Mouse (Mus musculus): ENCODE measurements around the gene Zfc3h1. TPM values are rescaled to one million over a fixed set of nuclear protein-coding genes. Genes with fewer than 3 reads are reported as not detected.

The Zfc3h1 gene
- total and polyA plus RNA-seq, 3 experiments, result 9.7 to 133 (median 83.5) TPM

DNA sequence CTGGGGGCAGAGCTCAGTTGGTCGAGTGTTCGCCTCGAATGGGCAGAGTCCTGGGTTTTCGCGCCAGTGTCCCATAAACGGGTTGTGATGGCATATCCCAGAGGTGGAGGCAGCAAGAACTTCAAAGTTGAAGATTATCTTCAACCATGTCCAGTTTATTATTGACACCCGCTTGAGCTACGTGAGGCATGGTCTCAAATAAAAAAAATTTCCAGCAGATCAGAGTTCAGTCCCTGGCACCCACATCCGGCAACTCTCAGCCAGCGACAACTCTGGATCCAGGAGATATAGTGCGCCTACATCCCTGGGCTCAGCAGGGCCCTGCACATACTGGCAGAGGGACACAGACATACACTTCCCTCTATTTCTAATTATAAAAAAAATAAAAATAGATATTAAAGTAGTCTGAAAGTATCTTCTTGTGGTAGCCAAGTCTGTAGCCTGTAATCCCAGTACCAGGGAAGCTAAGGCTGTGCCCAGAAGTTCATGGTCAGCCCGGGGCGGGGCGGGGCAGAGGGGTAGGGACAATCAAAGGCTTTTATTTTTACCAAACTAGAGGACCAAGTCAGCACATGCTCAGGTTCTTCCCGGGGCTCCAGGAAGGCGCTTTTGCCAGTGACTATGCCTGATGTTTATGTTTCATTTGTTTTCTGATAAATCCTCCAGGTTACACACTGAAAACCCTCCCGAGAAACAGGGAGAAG, 26.4 kb upstream of the Zfc3h1 start:
- Histone ChIP-seq H3K9me3 (replicated peaks) (no peaks in the 10 kb centered on the region), H3K4me3 (ENCODE audit: low read depth, low read length) (no peak overlapping the region), H3K36me3 (replicated peaks) (peaks cover 36% of the 10 kb centered on the region), H3K27me3 (ENCODE audit: insufficient read depth, low read length) (no peaks in the 10 kb centered on the region), H3K4me1 (ENCODE audit: insufficient read depth, low read depth, low read length) (peaks cover 28% of the 10 kb centered on the region)
- TF ChIP-seq GATA2 (IDR thresholded peaks at IDR 0.05; ENCODE audit: borderline replicate concordance, low read depth, low read length) (no peak), CTCF (IDR thresholded peaks at IDR 0.05; ENCODE audit: low read depth, low read length) (no peak), POLR2AphosphoS5 (IDR thresholded peaks at IDR 0.05; ENCODE audit: insufficient replicate concordance, low read depth, low read length) (no peak), GATA1 (IDR thresholded peaks at IDR 0.05; ENCODE audit: borderline replicate concordance, low read length) (no peak), TAL1 (conservative IDR thresholded peaks at IDR 0.05; ENCODE audit: low read depth, low read length) (no peak)
- no peak for ATAC-seq (ENCODE audit: extremely low read depth, insufficient number of reproducible peaks, low FRiP score, poor library complexity, severe bottlenecking)
- DNase-seq (ENCODE audit: low spot score), result no peak

- no peak for ATAC-seq (ENCODE audit: extremely low read depth, insufficient number of reproducible peaks, low FRiP score, poor library complexity, severe bottlenecking)
- Histone ChIP-seq H3K9me3 (replicated peaks) (no peaks in the 10 kb centered on the region), H3K27me3 (ENCODE audit: insufficient read depth, low read length) (no peaks in the 10 kb centered on the region), H3K4me1 (ENCODE audit: insufficient read depth, low read depth, low read length) (peaks cover 30% of the 10 kb centered on the region), H3K4me3 (ENCODE audit: low read depth, low read length) (no peak overlapping the region), H3K36me3 (replicated peaks) (peaks cover 36% of the 10 kb centered on the region)
- no peak for DNase-seq (ENCODE audit: low spot score)
- TF ChIP-seq TAL1 (conservative IDR thresholded peaks at IDR 0.05; ENCODE audit: low read depth, low read length), result no peak
- no peak for TF ChIP-seq GATA2 (IDR thresholded peaks at IDR 0.05; ENCODE audit: borderline replicate concordance, low read depth, low read length)
- no peak for TF ChIP-seq CTCF (IDR thresholded peaks at IDR 0.05; ENCODE audit: low read depth, low read length)
- TF ChIP-seq POLR2AphosphoS5 (IDR thresholded peaks at IDR 0.05; ENCODE audit: insufficient replicate concordance, low read depth, low read length), result no peak
- TF ChIP-seq GATA1 (IDR thresholded peaks at IDR 0.05; ENCODE audit: borderline replicate concordance, low read length), result no peak
Observed at GRCm38 (mm10) chr10:115359066-115359465, 25.7 kb upstream of the Zfc3h1 start.

DNA sequence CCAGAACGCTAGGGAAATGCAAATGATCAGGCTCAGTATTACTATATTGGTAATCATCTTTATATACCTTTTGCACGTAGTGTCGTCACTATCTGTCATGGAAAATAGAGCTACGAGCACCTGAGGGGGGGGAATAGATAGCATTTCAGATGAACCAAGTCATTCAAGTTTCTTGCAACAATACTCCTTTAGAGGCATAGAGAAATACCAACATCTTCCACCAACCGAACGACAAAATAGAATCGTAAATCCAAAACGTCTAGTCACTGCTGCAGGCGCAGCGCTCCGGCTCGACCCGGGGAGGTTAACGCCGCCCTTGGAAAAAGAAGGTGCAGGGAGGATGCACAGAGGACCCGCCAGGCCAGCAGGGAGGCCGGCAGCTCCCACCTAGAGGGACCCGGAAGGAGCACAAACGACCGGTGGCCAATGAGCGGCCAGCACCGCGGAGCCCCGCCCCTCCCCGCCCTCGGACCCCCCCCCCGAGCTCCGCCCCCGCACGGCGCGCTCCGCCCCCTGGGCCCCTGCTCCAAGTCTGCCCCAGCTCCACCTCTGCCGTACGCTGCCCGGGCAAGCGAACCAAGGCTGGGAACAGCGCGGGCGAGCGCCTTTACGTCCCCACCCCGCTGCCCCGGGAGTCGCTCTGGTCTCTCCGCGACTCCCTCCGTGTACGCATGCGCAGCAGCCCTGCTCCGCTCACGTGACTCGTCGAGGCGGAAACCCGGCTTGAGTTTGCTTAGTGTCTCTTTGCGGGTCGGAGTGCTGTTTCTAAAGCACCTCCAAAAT, 22.7 kb upstream of the Zfc3h1 start, which contains the start of gene Tmem19:
Tmem19 (minus strand) TSS at position 662 of the 783 bp plus-strand sequence.
- DNase-seq (ENCODE audit: low spot score) (peak; percentile 97), ATAC-seq (ENCODE audit: extremely low read depth, insufficient number of reproducible peaks, low FRiP score, poor library complexity, severe bottlenecking) (peak; percentile 95)
- TF ChIP-seq CTCF (IDR thresholded peaks at IDR 0.05; ENCODE audit: low read depth, low read length) (no peak), POLR2AphosphoS5 (IDR thresholded peaks at IDR 0.05; ENCODE audit: insufficient replicate concordance, low read depth, low read length) (no peak), TAL1 (conservative IDR thresholded peaks at IDR 0.05; ENCODE audit: low read depth, low read length) (no peak), GATA1 (IDR thresholded peaks at IDR 0.05; ENCODE audit: borderline replicate concordance, low read length) (no peak), GATA2 (IDR thresholded peaks at IDR 0.05; ENCODE audit: borderline replicate concordance, low read depth, low read length) (no peak)
- Histone ChIP-seq H3K4me1 (ENCODE audit: insufficient read depth, low read depth, low read length) (peaks cover 33% of the 10 kb centered on the region), H3K36me3 (replicated peaks) (peaks cover 16% of the 10 kb centered on the region), H3K4me3 (ENCODE audit: low read depth, low read length) (peak within 1 kb of the TSS; percentile 74), H3K27me3 (ENCODE audit: insufficient read depth, low read length) (no peaks in the 10 kb centered on the region), H3K9me3 (replicated peaks) (no peaks in the 10 kb centered on the region)

DNA sequence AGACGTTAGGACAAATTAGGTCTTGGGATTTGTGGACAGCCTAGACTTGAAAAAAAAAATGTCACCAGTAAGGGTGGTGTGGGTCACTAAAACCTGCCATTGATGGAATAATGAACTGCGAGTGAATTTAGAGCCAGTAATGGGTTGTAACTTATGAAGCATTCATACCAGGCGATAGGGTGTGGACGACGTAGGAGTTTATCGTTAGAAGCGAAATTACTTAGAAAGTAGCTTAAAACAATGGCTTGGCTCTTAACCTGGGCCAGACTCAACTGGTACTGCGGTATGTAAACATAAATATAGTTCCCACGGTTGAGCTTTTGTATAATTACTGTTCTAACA, 22.2 kb upstream of the Zfc3h1 start:
- Histone ChIP-seq H3K27me3 (ENCODE audit: insufficient read depth, low read length) (no peaks in the 10 kb centered on the region), H3K36me3 (replicated peaks) (peaks cover 11% of the 10 kb centered on the region), H3K9me3 (replicated peaks) (no peaks in the 10 kb centered on the region), H3K4me3 (ENCODE audit: low read depth, low read length) (peak overlapping the region; percentile 74), H3K4me1 (ENCODE audit: insufficient read depth, low read depth, low read length) (peaks cover 33% of the 10 kb centered on the region)
- ATAC-seq (ENCODE audit: extremely low read depth, insufficient number of reproducible peaks, low FRiP score, poor library complexity, severe bottlenecking) (no peak), DNase-seq (ENCODE audit: low spot score) (no peak)
- TF ChIP-seq TAL1 (conservative IDR thresholded peaks at IDR 0.05; ENCODE audit: low read depth, low read length) (no peak), POLR2AphosphoS5 (IDR thresholded peaks at IDR 0.05; ENCODE audit: insufficient replicate concordance, low read depth, low read length) (no peak), CTCF (IDR thresholded peaks at IDR 0.05; ENCODE audit: low read depth, low read length) (no peak), GATA2 (IDR thresholded peaks at IDR 0.05; ENCODE audit: borderline replicate concordance, low read depth, low read length) (no peak), GATA1 (IDR thresholded peaks at IDR 0.05; ENCODE audit: borderline replicate concordance, low read length) (no peak)

- peak overlapping the region; percentile 74; the same call in 1 of the 2 replicates for H3K4me3 ChIP-seq (ENCODE audit: low read depth, low read length)
- TF ChIP-seq CTCF (IDR thresholded peaks at IDR 0.05; ENCODE audit: low read depth, low read length) (no peak), TAL1 (conservative IDR thresholded peaks at IDR 0.05; ENCODE audit: low read depth, low read length) (no peak), POLR2AphosphoS5 (IDR thresholded peaks at IDR 0.05; ENCODE audit: insufficient replicate concordance, low read depth, low read length) (no peak), GATA1 (IDR thresholded peaks at IDR 0.05; ENCODE audit: borderline replicate concordance, low read length) (no peak), GATA2 (IDR thresholded peaks at IDR 0.05; ENCODE audit: borderline replicate concordance, low read depth, low read length) (no peak)
- no peaks in the 10 kb centered on the region for H3K27me3 ChIP-seq (ENCODE audit: insufficient read depth, low read length)
- H3K4me1 ChIP-seq (ENCODE audit: insufficient read depth, low read depth, low read length), result peaks cover 33% of the 10 kb centered on the region
- H3K36me3 ChIP-seq (replicated peaks), result peaks cover 8% of the 10 kb centered on the region
- ATAC-seq (ENCODE audit: extremely low read depth, insufficient number of reproducible peaks, low FRiP score, poor library complexity, severe bottlenecking) (no peak), DNase-seq (ENCODE audit: low spot score) (no peak)
- H3K9me3 ChIP-seq (replicated peaks), result no peaks in the 10 kb centered on the region
Observed at GRCm38 (mm10) chr10:115363151-115363550, 21.6 kb upstream of the Zfc3h1 start.

DNA sequence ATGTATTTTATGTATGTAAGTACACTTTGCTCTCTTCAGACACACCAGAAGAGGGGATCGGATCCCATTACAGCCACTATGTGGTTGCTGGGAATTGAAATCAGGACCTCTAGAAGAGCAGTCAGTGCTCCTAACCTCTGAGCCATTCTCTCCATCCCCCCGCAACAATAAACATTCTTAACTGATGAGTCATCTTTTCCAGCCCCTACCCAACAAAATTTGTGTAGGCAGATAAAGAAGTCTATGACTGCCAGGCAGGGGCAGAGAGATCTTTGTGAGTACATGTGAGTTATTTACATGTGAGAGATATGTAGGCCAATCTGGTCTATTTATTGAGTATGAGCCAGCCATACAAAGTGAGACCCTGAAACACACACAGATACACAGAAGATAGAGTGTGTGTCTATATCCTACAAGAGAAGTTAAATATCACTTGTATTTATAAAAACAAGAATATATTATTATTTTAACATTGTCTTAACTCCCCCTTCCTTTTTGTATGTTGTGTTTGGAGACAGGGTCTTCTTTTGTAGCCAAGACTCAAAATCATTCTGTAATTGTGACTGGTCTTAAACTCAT, 3.2 kb upstream of the Zfc3h1 start:
- TF ChIP-seq GATA2 (IDR thresholded peaks at IDR 0.05; ENCODE audit: borderline replicate concordance, low read depth, low read length) (no peak), CTCF (IDR thresholded peaks at IDR 0.05; ENCODE audit: low read depth, low read length) (no peak), POLR2AphosphoS5 (IDR thresholded peaks at IDR 0.05; ENCODE audit: insufficient replicate concordance, low read depth, low read length) (no peak), TAL1 (conservative IDR thresholded peaks at IDR 0.05; ENCODE audit: low read depth, low read length) (no peak), GATA1 (IDR thresholded peaks at IDR 0.05; ENCODE audit: borderline replicate concordance, low read length) (no peak)

More for the DNA sequence above, 3.2 kb upstream of the Zfc3h1 start:
- DNase-seq (ENCODE audit: low spot score), result no peak
- no peak for ATAC-seq (ENCODE audit: extremely low read depth, insufficient number of reproducible peaks, low FRiP score, poor library complexity, severe bottlenecking)
- H3K4me3 ChIP-seq (ENCODE audit: low read depth, low read length), result no peak overlapping the region
- peaks cover 28% of the 10 kb centered on the region for H3K4me1 ChIP-seq (ENCODE audit: insufficient read depth, low read depth, low read length)
- peaks cover 20% of the 10 kb centered on the region for H3K36me3 ChIP-seq (replicated peaks)
- H3K9me3 ChIP-seq (replicated peaks), result no peaks in the 10 kb centered on the region
- H3K27me3 ChIP-seq (ENCODE audit: insufficient read depth, low read length), result no peaks in the 10 kb centered on the region
